Mouse (Mus musculus) heart, postnatal 0 days (tissue): Measurements from ENCODE around the gene Rbm20. TPM values are rescaled to one million over a fixed set of nuclear protein-coding genes. Genes with fewer than 3 reads are reported as not detected.

ENCODE experiments used
- ATAC-seq: fragments of 200-750 bp; cut with Nextera tagmentation; 2 replicates; pipeline ENCODE4 v1.8.0; 2017; ENCODE audit warnings: low read depth, moderate number of reproducible peaks, moderate library complexity; ENCODE audit not compliant: insufficient read depth
- DNase-seq: peaks from one replicate; pipeline ENCODE4 v3.0.0-alpha.2; 2016; ENCODE audit warnings: low spot score
- H3K27ac ChIP-seq: fragments of 300-500 bp; sonication (generic); 2 replicates; pipeline ENCODE4 v1.5.1; 2014; ENCODE audit warnings: low read depth, mild to moderate bottlenecking
- H3K27me3 ChIP-seq: fragments of 300-500 bp; sonication (generic); 2 replicates; pipeline ENCODE4 v1.6.1; 2014; ENCODE audit warnings: low read length, mixed read lengths; ENCODE audit not compliant: control insufficient read depth, insufficient read depth
- H3K36me3 ChIP-seq: fragments of 300-500 bp; sonication (generic); replicated peaks from 2 replicates; pipeline ENCODE4 v1.6.1; 2014; ENCODE audit warnings: low read length, mixed read lengths; ENCODE audit not compliant: control insufficient read depth, insufficient read depth
- H3K4me1 ChIP-seq: fragments of 300-500 bp; sonication (generic); 2 replicates; pipeline ENCODE4 v1.6.1; 2014; ENCODE audit warnings: antibody characterized with exemption; ENCODE audit not compliant: control insufficient read depth, insufficient read depth
- H3K4me2 ChIP-seq: fragments of 300-500 bp; sonication (generic); 2 replicates; pipeline ENCODE4 v1.6.1; 2014; ENCODE audit warnings: low read depth, mild to moderate bottlenecking, low read length, moderate library complexity
- H3K4me3 ChIP-seq: fragments of 300-500 bp; sonication (generic); 2 replicates; pipeline ENCODE4 v1.5.1; 2014; ENCODE audit warnings: low read depth, low read length
- H3K9ac ChIP-seq: fragments of 300-500 bp; sonication (generic); replicated peaks from 2 replicates; pipeline ENCODE4 v1.6.1; 2014; ENCODE audit warnings: low read depth, low read length, mixed read lengths
- H3K9me3 ChIP-seq: fragments of 300-500 bp; sonication (generic); replicated peaks from 2 replicates; pipeline ENCODE4 v1.6.1; 2016; ENCODE audit warnings: low read length; ENCODE audit not compliant: control insufficient read depth
- CTCF ChIP-seq: IDR thresholded peaks from 2 replicates; pipeline ENCODE4 v1.5.1; 2016; ENCODE audit warnings: antibody characterized with exemption, control low read depth, low read depth
- EP300 ChIP-seq: IDR thresholded peaks from 2 replicates; pipeline ENCODE4 v1.6.1; 2016; ENCODE audit warnings: antibody characterized with exemption, low read depth
- WGBS: fragments of 180-500 bp; shearing (Covaris S2); extraction: QIAGEN DNeasy Blood & Tissue Kit; methylation state at CpG from one replicate; pipeline ENCODE4 v1.1.7; 2014; 5-methylcytosine and 5-hydroxymethylcytosine counted together
- polyA plus RNA-seq: library from polyadenylated mRNA; unstranded; fragments of >200 nt; fragmentation: Nextera tagmentation; extraction: Ambion mirVana; gene quantifications from 2 replicates; pipeline ENCODE4 v1.2.1, GENCODE M21; 2015
- total RNA-seq: library from RNA; depleted of rRNA; stranded (reverse); fragments of >200 nt; gene quantifications from 2 replicates; pipeline ENCODE4 v1.2.3, GENCODE M21; 2014; ENCODE audit warnings: low replicate concordance

Gene Rbm20
- total and polyA plus RNA-seq, 2 experiments from 2014 or later, result 65.2 to 340 TPM

GRCm38 (mm10) chr19:53872994-53873713 lies 196.0 kb downstream of the Rbm20 start:
- WGBS, result 84% methylated on average over 6 of the region's 6 CpGs
- no peak overlapping the region for H3K4me2 ChIP-seq
- no peaks in the 10 kb centered on the region; the same call in 1 of the 2 replicates for H3K4me1 ChIP-seq
- ATAC-seq (no peak), DNase-seq (no peak)
- H3K4me3 ChIP-seq, result no peak overlapping the region
- TF ChIP-seq CTCF, result no peak
- no peak for TF ChIP-seq EP300
- H3K36me3 ChIP-seq, result no peaks in the 10 kb centered on the region
- H3K9ac ChIP-seq, result no peak overlapping the region
- H3K27me3 ChIP-seq, result no peaks in the 10 kb centered on the region
- H3K9me3 ChIP-seq, result no peaks in the 10 kb centered on the region
- no peak overlapping the region for H3K27ac ChIP-seq

GRCm38 (mm10) chr19:53875246-53875645 lies 198.1 kb downstream of the Rbm20 start:
- H3K27ac ChIP-seq, result no peak overlapping the region
- H3K27me3 ChIP-seq, result no peaks in the 10 kb centered on the region
- no peak overlapping the region for H3K4me3 ChIP-seq
- no peaks in the 10 kb centered on the region for H3K36me3 ChIP-seq
- H3K4me2 ChIP-seq, result no peak overlapping the region
- no peaks in the 10 kb centered on the region; the same call in 1 of the 2 replicates for H3K4me1 ChIP-seq
- DNase-seq (no peak), ATAC-seq (no peak)
- TF ChIP-seq CTCF, result no peak
- no peak for TF ChIP-seq EP300
- H3K9ac ChIP-seq, result no peak overlapping the region
- WGBS, result 79% methylated on average over 6 of the region's 6 CpGs
- H3K9me3 ChIP-seq, result no peaks in the 10 kb centered on the region

- no peak for DNase-seq
- no peak for ATAC-seq
- Histone ChIP-seq H3K9me3 (no peaks in the 10 kb centered on the region), H3K4me3 (no peak overlapping the region), H3K27ac (no peak overlapping the region), H3K4me1 (no peaks in the 10 kb centered on the region; the same call in 1 of the 2 replicates), H3K27me3 (no peaks in the 10 kb centered on the region), H3K9ac (no peak overlapping the region), H3K4me2 (no peak overlapping the region), H3K36me3 (no peaks in the 10 kb centered on the region)
- WGBS, result 39% methylated on average over 1 of the region's 1 CpGs
- no peak for TF ChIP-seq CTCF
- TF ChIP-seq EP300, result no peak
Observed at GRCm38 (mm10) chr19:53877779-53878178, 200.7 kb downstream of the Rbm20 start.

GRCm38 (mm10) chr19:53880460-53880859 lies 203.4 kb downstream of the Rbm20 start:
- no peaks in the 10 kb centered on the region for H3K9me3 ChIP-seq
- no peak for TF ChIP-seq CTCF
- TF ChIP-seq EP300, result no peak
- H3K27me3 ChIP-seq, result no peaks in the 10 kb centered on the region
- ATAC-seq (no peak), DNase-seq (no peak)
- H3K27ac ChIP-seq, result no peak overlapping the region
- H3K9ac ChIP-seq, result no peak overlapping the region
- H3K4me3 ChIP-seq, result no peak overlapping the region
- no peak overlapping the region for H3K4me2 ChIP-seq
- H3K4me1 ChIP-seq, result no peaks in the 10 kb centered on the region
- H3K36me3 ChIP-seq, result no peaks in the 10 kb centered on the region
- WGBS, result 64% methylated on average over 1 of the region's 1 CpGs

- H3K4me1 ChIP-seq, result no peaks in the 10 kb centered on the region
- no peaks in the 10 kb centered on the region for H3K9me3 ChIP-seq
- H3K9ac ChIP-seq, result no peak overlapping the region
- TF ChIP-seq EP300 (no peak), CTCF (no peak)
- H3K27ac ChIP-seq, result no peak overlapping the region
- ATAC-seq (no peak), DNase-seq (no peak)
- WGBS, result 69% methylated on average over 5 of the region's 5 CpGs
- no peak overlapping the region for H3K4me2 ChIP-seq
- no peaks in the 10 kb centered on the region for H3K27me3 ChIP-seq
- no peaks in the 10 kb centered on the region for H3K36me3 ChIP-seq
- H3K4me3 ChIP-seq, result no peak overlapping the region
Observed at GRCm38 (mm10) chr19:53881786-53882185, 204.7 kb downstream of the Rbm20 start.

GRCm38 (mm10) chr19:53885450-53885849 lies 208.3 kb downstream of the Rbm20 start:
- no peak overlapping the region for H3K4me2 ChIP-seq
- no peak overlapping the region for H3K9ac ChIP-seq
- H3K9me3 ChIP-seq, result no peaks in the 10 kb centered on the region
- ATAC-seq (no peak), DNase-seq (no peak)
- H3K4me1 ChIP-seq, result peaks cover under 1% of the 10 kb centered on the region; the same call in 1 of the 2 replicates
- H3K27me3 ChIP-seq, result no peaks in the 10 kb centered on the region
- 73% methylated on average over 10 of the region's 10 CpGs for WGBS
- H3K27ac ChIP-seq, result no peak overlapping the region
- TF ChIP-seq CTCF (no peak), EP300 (no peak)
- no peaks in the 10 kb centered on the region for H3K36me3 ChIP-seq
- H3K4me3 ChIP-seq, result no peak overlapping the region
